Mouse (Mus musculus) small intestine, adult 2 months (tissue): ENCODE data around the gene Ift80. TPM values are rescaled to one million over a fixed set of nuclear protein-coding genes. Genes with fewer than 3 reads are reported as not detected.
A peak's percentile ranks its signal among the peaks of the same experiment; 100 is the strongest.

Source experiments
- H3K27ac ChIP-seq: fragments of 200-500 bp; 2 replicates; pipeline ENCODE4 v1.5.1; 2012; ENCODE audit warnings: low read depth, low read length, control low read depth, inconsistent platforms; ENCODE audit not compliant: insufficient read depth
- H3K27me3 ChIP-seq: fragments of 200-500 bp; 2 replicates; pipeline ENCODE4 v1.6.1; 2012; ENCODE audit warnings: mild to moderate bottlenecking, moderate library complexity, low read length, inconsistent platforms; ENCODE audit not compliant: control insufficient read depth, insufficient read depth
- H3K36me3 ChIP-seq: fragments of 200-500 bp; 2 replicates; pipeline ENCODE4 v1.6.1; 2012; ENCODE audit warnings: mild to moderate bottlenecking, low read length, control low read depth, inconsistent platforms; ENCODE audit not compliant: control insufficient read depth, insufficient read depth
- H3K4me1 ChIP-seq: fragments of 200-500 bp; 2 replicates; pipeline ENCODE4 v1.6.1; 2012; ENCODE audit warnings: low read length, inconsistent platforms, mixed read lengths; ENCODE audit not compliant: control insufficient read depth, insufficient read depth, insufficient read length
- H3K4me3 ChIP-seq: fragments of 200-500 bp; 2 replicates; pipeline ENCODE4 v1.5.1; 2012; ENCODE audit warnings: low read depth, mild to moderate bottlenecking, control low read depth, inconsistent platforms, low read length, moderate library complexity
- CTCF ChIP-seq: fragments of 200-500 bp; IDR thresholded peaks from 2 replicates; pipeline ENCODE4 v1.5.1; 2012; ENCODE audit warnings: low read depth, mild to moderate bottlenecking, control low read depth, inconsistent platforms, low read length, moderate library complexity, mixed read lengths; ENCODE audit not compliant: insufficient replicate concordance, insufficient read length; ENCODE audit errors: extremely low read depth
- POLR2A ChIP-seq: fragments of 200-500 bp; IDR thresholded peaks from 2 replicates; pipeline ENCODE4 v1.6.1; 2012; ENCODE audit warnings: low read depth, mild to moderate bottlenecking, control low read depth, inconsistent platforms, low read length, moderate library complexity
- WGBS: fragments of 180-500 bp; shearing (Covaris S2); methylation state at CpG from one replicate; pipeline ENCODE4 v1.1.7; 2018; 5-methylcytosine and 5-hydroxymethylcytosine counted together
- polyA plus RNA-seq: library from polyadenylated mRNA; depleted of rRNA; stranded (reverse); fragments of >200 nt; gene quantifications from 2 replicates; pipeline ENCODE4 v1.2.3, GENCODE M21; 2012; rRNA removed

Gene Ift80
- polyA plus RNA-seq, result 0.20 and 0.22 TPM in 2 replicates

DNA sequence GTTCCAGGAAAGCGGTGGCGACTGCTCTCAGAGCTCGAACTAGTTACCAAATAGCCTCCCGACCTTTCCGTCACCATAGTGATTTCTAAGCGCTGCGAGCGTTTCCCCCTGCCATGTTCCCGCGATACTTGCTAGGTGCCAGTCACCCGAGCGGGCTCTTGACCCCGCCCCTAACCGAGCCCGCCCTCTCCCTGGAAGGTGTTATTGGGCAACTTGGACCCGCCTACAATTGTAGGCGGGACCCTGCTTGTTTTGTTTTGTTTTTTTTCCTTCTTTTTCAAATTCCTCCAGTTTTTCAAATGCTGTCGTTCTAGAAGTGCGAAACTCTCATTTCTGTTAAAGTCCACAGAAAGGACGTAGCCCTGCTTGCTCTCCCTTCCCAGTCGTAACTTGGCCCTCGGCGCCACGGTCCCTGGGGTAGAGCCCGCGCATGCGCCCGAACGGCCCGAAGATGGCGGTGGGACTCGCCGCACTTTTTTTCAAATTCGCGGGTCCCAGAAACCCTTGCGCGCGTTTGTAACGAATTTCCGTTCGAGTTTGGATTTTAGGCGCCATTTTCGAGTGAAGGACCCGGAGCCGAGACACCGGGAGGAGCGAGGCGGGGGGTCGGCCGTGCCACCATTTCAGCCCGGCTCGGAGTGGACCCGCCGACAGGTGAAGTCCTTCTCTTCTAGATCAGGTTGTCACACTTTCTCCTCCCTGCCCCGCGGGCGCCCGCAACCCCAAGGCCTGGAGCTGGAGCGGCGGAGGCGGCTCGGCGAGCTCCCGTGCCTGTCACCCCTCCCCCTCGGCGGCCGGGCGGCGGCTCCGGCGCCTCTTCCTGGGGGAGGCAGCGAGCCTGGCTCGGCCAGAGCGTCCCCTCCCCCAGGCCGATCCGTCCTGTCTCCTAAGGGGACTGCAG lies at the start of gene Ift80, which contains the start of gene Smc4:
Ift80 (minus strand) TSS at position 134 of the 901 bp plus-strand sequence.
Smc4 (plus strand) TSS at position 302 of the 901 bp plus-strand sequence.
- peak within 1 kb of the TSS; percentile 91 for H3K27ac ChIP-seq
- under 1% methylated on average over 76 of the region's 76 CpGs for WGBS
- no peaks in the 10 kb centered on the region for H3K4me1 ChIP-seq
- no peaks in the 10 kb centered on the region for H3K27me3 ChIP-seq
- TF ChIP-seq CTCF (no peak), POLR2A (peak; percentile 62)
- peak within 1 kb of the TSS; percentile 80 for H3K4me3 ChIP-seq
- H3K36me3 ChIP-seq, result no peaks in the 10 kb centered on the region

- no peak overlapping the region for H3K4me3 ChIP-seq
- TF ChIP-seq CTCF (no peak), POLR2A (no peak)
- WGBS, result 83% methylated on average over 11 of the region's 11 CpGs
- H3K27ac ChIP-seq, result no peak overlapping the region
- H3K4me1 ChIP-seq, result no peaks in the 10 kb centered on the region
- no peaks in the 10 kb centered on the region for H3K27me3 ChIP-seq
- no peaks in the 10 kb centered on the region for H3K36me3 ChIP-seq
These were observed 47.5 kb upstream of the Ift80 start for GRCm38 (mm10) chr3:69051894-69052293.

DNA sequence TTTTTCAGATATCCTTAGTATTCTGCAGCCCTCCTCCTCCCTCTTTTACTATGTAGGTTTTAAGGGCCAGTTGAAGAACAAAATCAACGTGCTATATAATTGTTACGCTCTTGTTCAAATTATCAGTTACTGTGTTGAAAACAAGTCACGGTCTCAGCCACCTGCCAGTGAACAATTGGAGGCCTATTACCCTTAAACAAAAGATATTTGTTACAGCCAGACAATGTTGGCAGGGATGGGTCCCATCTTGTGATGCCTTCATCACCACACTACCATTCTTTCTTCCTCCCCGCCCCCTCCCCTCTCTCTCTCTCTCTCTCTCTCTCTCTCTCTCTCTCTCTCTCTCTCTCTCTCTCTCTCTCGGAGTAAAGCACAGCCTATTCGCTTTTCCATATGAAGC lies 44.6 kb upstream of the Ift80 start:
- 68% methylated on average over 6 of the region's 6 CpGs for WGBS
- Histone ChIP-seq H3K36me3 (no peaks in the 10 kb centered on the region), H3K4me3 (no peak overlapping the region), H3K27ac (no peak overlapping the region), H3K4me1 (no peaks in the 10 kb centered on the region), H3K27me3 (no peaks in the 10 kb centered on the region)
- TF ChIP-seq POLR2A, result no peak
- no peak for TF ChIP-seq CTCF

DNA sequence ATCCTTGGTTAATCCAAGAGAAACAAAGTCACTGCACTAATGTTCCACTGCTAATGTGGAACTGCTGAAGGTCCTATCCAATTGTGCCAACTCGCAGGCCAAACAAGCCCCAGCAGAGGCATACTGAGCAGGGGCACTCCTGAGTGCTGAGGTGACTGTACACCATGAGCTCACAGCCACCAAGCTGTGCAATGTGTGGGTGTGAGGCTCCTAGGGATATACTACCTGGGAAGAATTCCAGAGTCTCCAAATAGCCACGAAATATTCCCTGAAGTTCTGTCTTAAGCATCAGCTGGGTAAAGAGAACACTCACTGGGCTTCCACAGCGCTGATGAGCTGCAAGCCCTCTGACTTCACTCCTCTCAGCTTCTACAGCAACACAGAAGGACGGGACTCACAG lies 43.3 kb upstream of the Ift80 start:
- no peak overlapping the region for H3K27ac ChIP-seq
- WGBS, result 97% methylated on average over 4 of the region's 4 CpGs
- TF ChIP-seq POLR2A, result no peak
- TF ChIP-seq CTCF, result no peak
- H3K4me3 ChIP-seq, result no peak overlapping the region
- H3K27me3 ChIP-seq, result no peaks in the 10 kb centered on the region
- H3K36me3 ChIP-seq, result no peaks in the 10 kb centered on the region
- no peaks in the 10 kb centered on the region for H3K4me1 ChIP-seq

DNA sequence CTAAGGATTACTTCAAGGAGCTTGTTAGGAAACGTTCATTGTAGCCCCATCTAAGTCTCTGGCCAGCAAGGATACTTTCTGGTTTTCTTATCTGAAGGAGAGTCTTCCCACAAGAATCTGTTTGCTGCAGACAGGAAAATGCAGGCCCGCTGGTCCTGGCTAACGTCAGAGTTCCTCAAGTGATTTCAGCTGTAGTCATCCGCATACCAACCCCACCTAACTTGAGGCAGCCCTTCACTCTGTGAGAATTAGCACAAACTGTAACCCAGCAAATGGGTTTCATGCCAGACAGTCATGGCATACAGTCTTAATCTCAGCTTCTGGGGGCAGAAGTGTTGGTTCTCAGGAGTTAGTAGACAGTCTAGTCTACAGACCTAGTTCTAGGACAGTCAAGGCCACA lies 42.1 kb upstream of the Ift80 start:
- Histone ChIP-seq H3K27ac (no peak overlapping the region), H3K4me1 (no peaks in the 10 kb centered on the region), H3K4me3 (no peak overlapping the region), H3K36me3 (no peaks in the 10 kb centered on the region), H3K27me3 (no peaks in the 10 kb centered on the region)
- TF ChIP-seq POLR2A (no peak), CTCF (no peak)
- WGBS, result 86% methylated on average over 4 of the region's 4 CpGs

DNA sequence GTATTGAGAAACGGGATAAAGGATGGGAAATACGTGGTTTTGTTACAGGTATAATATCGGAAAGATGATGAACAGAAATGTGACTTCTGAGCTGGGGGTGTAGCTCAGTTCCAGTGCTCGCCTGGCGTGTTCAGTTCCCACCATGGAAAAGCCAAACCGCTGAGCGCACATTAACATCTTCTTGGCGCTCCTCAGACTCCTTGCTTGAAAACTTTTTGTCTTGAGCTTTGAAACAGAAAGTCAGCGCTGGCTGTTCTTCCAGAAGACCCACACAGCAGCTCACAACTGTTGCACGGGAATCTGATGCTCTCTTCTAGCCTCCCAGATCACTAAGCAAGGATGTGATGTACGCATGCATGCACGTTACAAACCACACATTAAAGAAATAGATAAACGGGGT lies 41.4 kb upstream of the Ift80 start:
- WGBS, result 29% methylated on average over 13 of the region's 13 CpGs
- H3K4me1 ChIP-seq, result no peaks in the 10 kb centered on the region
- no peak overlapping the region for H3K27ac ChIP-seq
- H3K27me3 ChIP-seq, result no peaks in the 10 kb centered on the region
- no peaks in the 10 kb centered on the region for H3K36me3 ChIP-seq
- peak overlapping the region; percentile 4 for H3K4me3 ChIP-seq
- TF ChIP-seq CTCF (no peak), POLR2A (no peak)

- Histone ChIP-seq H3K4me1 (no peaks in the 10 kb centered on the region), H3K27me3 (no peaks in the 10 kb centered on the region), H3K27ac (peak overlapping the region; percentile 26), H3K36me3 (no peaks in the 10 kb centered on the region; the same call in 1 of the 2 replicates), H3K4me3 (peak overlapping the region; percentile 89)
- 3% methylated on average over 9 of the region's 9 CpGs for WGBS
- TF ChIP-seq CTCF, result no peak
- TF ChIP-seq POLR2A, result no peak
These were observed 41.0 kb upstream of the Ift80 start for GRCm38 (mm10) chr3:69045400-69045703.
